Mouse (Mus musculus): ENCODE measurements around the gene Cuta. TPM values are rescaled to one million over a fixed set of nuclear protein-coding genes. Genes with fewer than 3 reads are reported as not detected.

The Cuta gene
- total RNA-seq, 2 experiments from 2014 or later: 103 to 110 TPM

DNA sequence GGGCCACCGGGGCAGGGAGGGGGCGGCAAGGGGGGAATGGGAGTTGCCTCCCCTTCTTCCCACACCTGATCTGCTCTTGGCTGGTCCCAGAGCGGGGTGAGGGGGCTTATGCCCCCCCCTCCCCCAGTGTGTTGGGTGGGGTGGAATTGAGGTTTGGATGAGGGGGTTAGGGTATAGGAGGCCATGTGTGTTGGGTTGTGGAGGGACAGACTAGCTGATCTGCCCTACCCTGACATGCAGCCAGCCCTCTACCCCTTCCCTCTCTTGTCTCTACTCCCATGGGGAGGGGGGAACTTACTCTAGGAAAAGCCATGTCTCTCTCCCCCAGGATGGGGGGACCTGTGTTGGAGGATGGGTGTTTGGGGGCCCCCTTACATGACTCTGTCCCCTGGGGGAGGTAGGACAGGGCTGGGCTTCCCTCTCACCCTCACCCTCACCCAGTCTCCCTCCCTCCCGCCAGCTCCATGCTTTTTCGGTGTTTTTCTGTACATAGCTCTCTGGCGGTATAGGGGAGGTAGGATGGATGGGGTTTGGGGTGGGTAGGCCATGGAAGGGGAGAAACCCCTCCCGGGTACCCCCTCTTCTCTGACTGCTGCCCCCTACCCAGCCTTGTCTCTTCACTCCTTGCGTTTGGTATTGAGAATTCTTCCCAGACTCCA lies 32.0 kb upstream of the Cuta start:
- no peak for TF ChIP-seq CTCF (IDR thresholded peaks at IDR 0.05)
- intact Hi-C loops (cut with DNase I): no loop called here
- Histone ChIP-seq H3K27ac (peak overlapping the region; percentile 19; the same call in 1 of the 2 replicates), H3K4me3 (no peak overlapping the region)
- no peak for DNase-seq (ENCODE audit: extremely low spot score in 1 of 2, low spot score in 2 of 2)

DNA sequence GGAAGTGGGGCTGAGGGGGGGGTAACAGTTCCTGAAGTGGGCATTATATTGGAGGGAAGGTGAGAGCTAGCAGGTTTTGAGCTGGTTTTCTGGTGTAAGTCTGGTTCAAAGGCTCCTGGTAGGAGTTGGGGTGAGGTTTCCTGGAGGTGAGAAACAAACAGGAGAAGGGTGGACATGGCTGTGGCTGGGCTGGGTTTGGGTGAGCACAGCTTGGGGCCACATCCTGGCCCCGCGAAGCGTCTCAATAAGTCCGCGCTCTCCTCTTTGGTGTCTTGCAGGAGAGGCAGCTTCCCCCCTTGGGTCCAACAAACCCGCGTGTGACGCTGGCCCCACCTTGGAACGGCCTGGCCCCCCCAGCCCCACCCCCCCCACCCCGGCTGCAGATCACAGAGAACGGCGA lies 30.9 kb upstream of the Cuta start:
- no peak for DNase-seq (ENCODE audit: extremely low spot score in 1 of 2, low spot score in 2 of 2)
- Histone ChIP-seq H3K27ac (peak overlapping the region; percentile 83), H3K4me3 (no peak overlapping the region)
- no peak for TF ChIP-seq CTCF (IDR thresholded peaks at IDR 0.05)
- intact Hi-C loops (cut with DNase I): no loop called here

DNA sequence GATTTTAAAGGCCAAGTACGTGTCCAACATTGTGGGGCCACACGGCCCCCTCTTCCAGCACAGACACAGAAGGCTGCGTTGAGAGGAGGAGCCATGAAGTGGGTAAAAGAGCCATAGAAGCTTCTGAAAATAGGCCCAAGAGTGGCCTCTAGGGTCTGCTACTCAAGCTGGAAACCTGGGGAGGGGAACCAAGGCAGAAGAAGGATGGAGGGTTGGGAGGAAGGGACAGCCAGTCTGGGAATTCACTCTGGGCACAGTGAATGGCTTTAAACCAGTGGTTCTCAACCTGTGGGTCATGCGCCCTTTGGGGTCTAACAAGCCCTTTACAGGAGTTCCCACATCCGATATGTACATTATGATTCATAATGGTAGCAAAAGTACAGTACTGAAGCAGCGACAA lies 29.9 kb upstream of the Cuta start:
- H3K4me3 ChIP-seq: no peak overlapping the region
- no peak for TF ChIP-seq CTCF (IDR thresholded peaks at IDR 0.05)
- intact Hi-C loops (cut with DNase I): loop anchor here (2.0 kb wide), 1 partner anchor 16 kb away; no protein-coding TSS in a partner anchor
- no peak for DNase-seq (ENCODE audit: extremely low spot score in 1 of 2, low spot score in 2 of 2)
- peak overlapping the region; percentile 83 for H3K27ac ChIP-seq

DNA sequence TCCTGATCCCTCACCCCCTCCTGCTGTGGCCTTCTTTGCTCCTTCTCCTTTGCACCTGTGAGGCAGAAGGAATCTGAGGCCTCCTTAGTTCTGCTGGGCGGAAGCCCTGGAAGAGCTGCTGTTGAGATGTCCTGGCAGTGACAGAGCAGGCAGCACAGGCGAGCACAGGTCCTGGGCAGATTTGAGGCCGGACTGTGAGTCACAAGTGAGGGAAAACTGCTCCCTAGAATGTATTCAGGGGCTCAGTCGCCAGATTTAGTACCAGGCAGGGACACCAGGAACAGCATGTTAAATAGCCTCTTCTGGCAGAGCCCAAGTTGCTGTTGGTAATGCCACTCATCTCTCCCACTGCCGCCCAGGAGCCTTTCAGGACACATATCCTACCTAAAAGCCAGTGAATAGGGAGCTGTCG lies 28.8 kb upstream of the Cuta start:
- intact Hi-C loops (cut with DNase I): loop anchor here (2.0 kb wide), 1 partner anchor 15 kb away; no protein-coding TSS in a partner anchor
- DNase-seq (ENCODE audit: extremely low spot score in 1 of 2, low spot score in 2 of 2): no peak
- Histone ChIP-seq H3K27ac (peak overlapping the region; percentile 83), H3K4me3 (no peak overlapping the region)
- TF ChIP-seq CTCF (IDR thresholded peaks at IDR 0.05): no peak

DNA sequence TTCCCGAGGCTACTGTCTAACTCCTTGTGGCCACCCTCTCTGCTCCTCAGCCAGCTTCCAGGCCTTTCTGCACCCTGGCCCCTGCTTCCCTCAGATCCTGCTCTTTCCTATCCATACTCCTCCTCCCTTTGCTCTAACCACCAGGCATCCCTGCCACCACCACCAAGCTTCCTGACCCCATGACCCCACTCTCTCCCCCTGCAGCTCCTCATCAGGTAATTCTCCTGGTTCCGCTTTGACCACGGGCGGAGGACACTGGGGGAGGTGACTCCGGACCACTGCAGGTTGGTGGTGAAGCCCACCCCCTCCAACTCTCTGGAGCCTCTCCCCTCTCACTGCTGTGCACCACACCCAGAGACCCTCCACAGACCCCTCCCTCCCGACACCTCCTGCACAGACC lies 28.1 kb upstream of the Cuta start:
- no peak for DNase-seq (ENCODE audit: extremely low spot score in 1 of 2, low spot score in 2 of 2)
- TF ChIP-seq CTCF (IDR thresholded peaks at IDR 0.05): no peak
- Histone ChIP-seq H3K4me3 (no peak overlapping the region), H3K27ac (peak overlapping the region; percentile 83)
- intact Hi-C loops (cut with DNase I): no loop called here

DNA sequence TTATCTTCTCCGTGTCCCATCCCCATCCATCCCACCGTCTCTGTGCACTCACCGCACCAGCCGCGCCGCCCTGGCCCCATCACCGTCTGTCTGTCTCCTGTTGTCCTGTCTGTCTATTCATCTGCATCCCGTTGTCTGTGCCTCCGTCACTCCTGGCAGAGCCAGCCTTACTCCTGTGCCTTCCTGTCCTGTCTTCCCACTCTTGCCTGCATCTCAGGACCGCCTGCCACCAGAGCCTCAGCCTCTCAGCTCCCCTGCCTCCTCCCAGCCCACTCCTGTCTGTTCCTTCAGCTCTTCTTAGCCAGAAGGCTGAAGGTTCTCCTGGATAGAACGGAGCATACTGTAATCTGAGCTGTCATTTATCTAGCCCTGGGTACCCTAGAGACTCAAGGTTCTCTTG lies 27.6 kb upstream of the Cuta start:
- DNase-seq (ENCODE audit: extremely low spot score in 1 of 2, low spot score in 2 of 2): no peak
- Histone ChIP-seq H3K4me3 (no peak overlapping the region), H3K27ac (peak overlapping the region; percentile 83)
- no peak for TF ChIP-seq CTCF (IDR thresholded peaks at IDR 0.05)
- intact Hi-C loops (cut with DNase I): no loop called here

DNA sequence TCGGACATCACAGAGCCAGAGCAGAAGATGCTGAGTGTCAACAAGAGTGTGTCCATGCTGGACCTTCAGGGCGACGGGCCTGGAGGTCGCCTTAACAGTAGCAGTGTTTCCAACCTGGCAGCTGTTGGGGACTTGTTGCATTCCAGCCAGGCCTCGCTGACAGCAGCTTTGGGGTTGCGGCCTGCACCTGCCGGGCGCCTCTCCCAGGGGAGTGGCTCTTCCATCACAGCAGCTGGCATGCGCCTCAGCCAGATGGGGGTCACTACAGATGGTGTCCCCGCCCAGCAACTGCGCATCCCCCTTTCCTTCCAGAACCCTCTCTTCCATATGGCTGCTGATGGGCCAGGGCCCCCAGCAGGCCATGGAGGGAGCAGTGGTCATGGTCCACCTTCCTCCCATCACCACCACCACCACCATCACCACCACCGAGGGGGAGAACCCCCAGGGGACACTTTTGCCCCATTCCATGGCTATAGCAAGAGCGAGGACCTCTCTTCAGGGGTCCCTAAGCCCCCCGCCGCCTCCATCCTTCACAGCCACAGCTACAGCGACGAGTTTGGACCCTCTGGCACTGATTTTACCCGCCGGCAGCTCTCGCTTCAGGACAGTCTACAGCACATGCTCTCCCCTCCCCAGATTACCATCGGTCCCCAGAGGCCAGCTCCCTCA lies 22.3 kb upstream of the Cuta start:
- Histone ChIP-seq H3K4me3 (no peak overlapping the region), H3K27ac (no peak overlapping the region)
- TF ChIP-seq CTCF (IDR thresholded peaks at IDR 0.05): no peak
- intact Hi-C loops (cut with DNase I): no loop called here
- no peak for DNase-seq (ENCODE audit: extremely low spot score in 1 of 2, low spot score in 2 of 2)

DNA sequence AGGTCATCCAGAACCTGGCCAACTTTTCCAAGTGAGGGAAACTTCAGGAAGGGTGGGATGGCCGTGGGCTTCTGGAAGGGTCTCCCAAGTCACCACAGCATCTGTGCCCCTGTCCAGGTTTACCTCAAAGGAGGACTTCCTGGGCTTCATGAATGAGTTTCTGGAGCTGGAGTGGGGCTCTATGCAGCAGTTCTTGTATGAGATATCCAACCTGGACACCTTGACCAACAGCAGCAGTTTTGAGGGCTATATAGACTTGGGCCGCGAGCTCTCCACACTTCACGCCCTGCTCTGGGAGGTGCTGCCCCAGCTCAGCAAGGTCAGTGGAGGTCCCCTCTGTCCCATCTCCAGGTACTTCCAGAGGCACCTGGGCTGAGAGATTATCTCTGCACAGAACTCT lies 20.4 kb upstream of the Cuta start:
- TF ChIP-seq CTCF (IDR thresholded peaks at IDR 0.05): no peak
- DNase-seq (ENCODE audit: extremely low spot score in 1 of 2, low spot score in 2 of 2): no peak
- Histone ChIP-seq H3K27ac (no peak overlapping the region), H3K4me3 (no peak overlapping the region)
- intact Hi-C loops (cut with DNase I): no loop called here

DNA sequence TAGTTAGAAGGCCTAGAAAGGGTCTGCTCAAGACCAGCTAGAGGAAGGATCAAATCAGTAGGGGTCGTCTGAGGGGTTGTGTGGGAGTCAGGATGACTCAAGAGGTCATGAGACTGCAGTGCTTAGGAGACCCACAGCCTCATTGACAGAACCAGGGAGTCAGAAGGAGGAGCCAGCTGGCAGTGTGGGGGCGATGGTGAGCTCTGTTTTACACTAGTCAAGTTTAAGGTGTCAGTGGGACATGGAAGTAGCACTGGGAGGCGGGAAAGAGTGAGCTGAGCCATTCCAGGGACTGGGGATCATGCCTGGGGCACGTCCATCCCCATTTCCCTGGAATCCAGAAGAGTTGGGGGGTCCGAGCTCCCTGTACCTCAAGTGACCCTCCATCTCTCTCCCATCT lies 19.5 kb upstream of the Cuta start:
- Histone ChIP-seq H3K4me3 (no peak overlapping the region), H3K27ac (no peak overlapping the region; the same call in 1 of the 2 replicates)
- no peak for DNase-seq (ENCODE audit: extremely low spot score in 1 of 2, low spot score in 2 of 2)
- intact Hi-C loops (cut with DNase I): no loop called here
- TF ChIP-seq CTCF (IDR thresholded peaks at IDR 0.05): no peak

DNA sequence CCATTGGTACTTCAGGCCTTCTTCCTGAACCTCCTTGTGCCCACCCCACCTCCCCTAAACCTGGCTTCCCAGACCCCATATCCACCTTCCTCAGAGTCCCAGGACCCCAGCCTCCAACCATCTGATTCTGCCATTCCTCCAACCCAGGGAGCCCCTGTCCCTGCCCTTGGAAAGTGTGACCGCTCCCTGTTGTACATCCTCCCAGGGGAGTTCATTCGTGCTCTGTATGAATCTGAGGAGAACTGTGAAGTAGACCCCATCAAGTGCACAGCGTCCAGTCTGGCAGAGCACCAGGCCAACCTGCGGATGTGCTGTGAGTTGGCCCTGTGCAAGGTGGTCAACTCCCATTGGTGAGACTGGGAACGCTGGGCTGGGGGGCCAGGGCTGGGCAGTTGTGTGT lies 18.5 kb upstream of the Cuta start:
- Histone ChIP-seq H3K4me3 (no peak overlapping the region), H3K27ac (peak overlapping the region; percentile 7; the same call in 1 of the 2 replicates)
- intact Hi-C loops (cut with DNase I): no loop called here
- DNase-seq (ENCODE audit: extremely low spot score in 1 of 2, low spot score in 2 of 2): no peak
- TF ChIP-seq CTCF (IDR thresholded peaks at IDR 0.05): no peak

DNA sequence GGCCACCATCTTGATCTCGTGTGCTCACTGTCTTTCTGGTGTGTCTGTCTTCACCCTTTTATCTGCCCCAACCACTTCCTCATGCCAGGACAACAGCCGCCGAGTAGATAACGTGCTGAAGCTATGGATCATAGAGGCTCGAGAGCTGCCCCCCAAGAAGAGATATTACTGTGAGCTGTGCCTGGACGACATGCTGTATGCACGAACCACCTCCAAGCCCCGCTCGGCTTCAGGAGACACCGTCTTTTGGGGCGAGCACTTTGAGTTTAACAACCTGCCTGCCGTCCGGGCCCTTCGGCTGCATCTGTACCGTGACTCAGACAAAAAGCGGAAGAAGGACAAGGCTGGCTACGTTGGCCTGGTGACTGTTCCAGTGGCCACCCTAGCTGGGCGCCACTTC lies 17.5 kb upstream of the Cuta start:
- intact Hi-C loops (cut with DNase I): no loop called here
- Histone ChIP-seq H3K4me3 (no peak overlapping the region), H3K27ac (no peak overlapping the region)
- no peak for TF ChIP-seq CTCF (IDR thresholded peaks at IDR 0.05)
- DNase-seq (ENCODE audit: extremely low spot score in 1 of 2, low spot score in 2 of 2): no peak

DNA sequence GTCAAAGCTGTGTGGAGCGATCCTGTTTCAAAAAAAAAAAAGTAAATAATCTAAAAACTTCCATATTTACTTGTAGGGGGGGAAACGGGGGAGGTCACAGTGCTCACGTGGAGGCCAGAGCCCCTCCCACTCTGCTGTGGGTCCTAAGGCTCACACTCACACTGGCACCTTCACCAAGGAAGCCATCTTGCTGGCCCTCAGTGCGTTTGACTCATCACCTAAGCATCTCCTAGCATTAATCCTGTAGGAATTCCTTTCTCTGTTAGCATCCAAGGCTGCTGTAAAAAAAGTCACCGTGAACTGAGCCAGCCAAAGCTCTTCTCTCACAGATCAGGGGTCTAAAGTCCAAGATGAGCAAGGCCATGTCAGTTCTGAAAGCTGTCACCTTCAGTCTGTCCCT lies 16.9 kb upstream of the Cuta start:
- Histone ChIP-seq H3K27ac (peak overlapping the region; percentile 15; the same call in 1 of the 2 replicates), H3K4me3 (no peak overlapping the region)
- no peak for DNase-seq (ENCODE audit: extremely low spot score in 1 of 2, low spot score in 2 of 2)
- no peak for TF ChIP-seq CTCF (IDR thresholded peaks at IDR 0.05)
- intact Hi-C loops (cut with DNase I): no loop called here

DNA sequence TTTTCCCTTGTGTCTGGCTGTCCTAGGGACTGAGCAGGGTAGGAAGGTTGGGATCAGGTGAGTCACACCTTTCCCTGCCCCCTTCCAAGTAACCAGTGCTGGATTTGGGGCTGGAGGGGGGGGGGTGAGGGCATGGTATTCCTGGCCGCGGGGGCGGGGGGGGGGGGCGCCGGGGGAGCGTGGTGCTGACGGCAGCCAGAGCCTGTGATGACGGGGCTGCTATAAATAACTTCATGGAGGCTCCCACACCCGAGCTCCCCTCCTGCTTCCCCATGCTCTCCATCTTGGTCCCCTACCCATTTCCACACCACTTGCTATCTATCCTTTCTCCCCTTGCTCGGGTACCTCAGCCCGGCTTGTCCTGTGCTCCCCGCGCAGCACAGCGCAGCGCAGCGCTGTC lies 14.4 kb upstream of the Cuta start:
- no peak for DNase-seq (ENCODE audit: extremely low spot score in 1 of 2, low spot score in 2 of 2)
- peak overlapping the region; percentile 57 for H3K4me3 ChIP-seq
- intact Hi-C loops (cut with DNase I): loop anchor here (2.0 kb wide), 1 partner anchor 15 kb away; no protein-coding TSS in a partner anchor
- peak overlapping the region; percentile 85 for H3K27ac ChIP-seq
- TF ChIP-seq CTCF (IDR thresholded peaks at IDR 0.05): no peak

Data from left cerebral cortex, adult 2 months (tissue).